Mouse (Mus musculus): ENCODE results near the gene Ptms.

- TF ChIP-seq POLR2A (IDR thresholded peaks at IDR 0.05; ENCODE audit: low read depth, low read length) (no peak), CTCF (IDR thresholded peaks at IDR 0.05; ENCODE audit: extremely low read depth, insufficient read length, insufficient replicate concordance, low read depth, low read length) (no peak)
These were observed 44.7 kb upstream of the Ptms start for GRCm38 (mm10) chr6:124964638-124965037.

Data from small intestine, adult 2 months (tissue).